Mouse (Mus musculus): Measurements from ENCODE around the gene Nme6.
"Not testable (repeated sequence)": the region's sequence is repeated elsewhere in the genome, so short reads cannot be mapped to it uniquely, and the experiment has no call there.

Gene Nme6

DNA sequence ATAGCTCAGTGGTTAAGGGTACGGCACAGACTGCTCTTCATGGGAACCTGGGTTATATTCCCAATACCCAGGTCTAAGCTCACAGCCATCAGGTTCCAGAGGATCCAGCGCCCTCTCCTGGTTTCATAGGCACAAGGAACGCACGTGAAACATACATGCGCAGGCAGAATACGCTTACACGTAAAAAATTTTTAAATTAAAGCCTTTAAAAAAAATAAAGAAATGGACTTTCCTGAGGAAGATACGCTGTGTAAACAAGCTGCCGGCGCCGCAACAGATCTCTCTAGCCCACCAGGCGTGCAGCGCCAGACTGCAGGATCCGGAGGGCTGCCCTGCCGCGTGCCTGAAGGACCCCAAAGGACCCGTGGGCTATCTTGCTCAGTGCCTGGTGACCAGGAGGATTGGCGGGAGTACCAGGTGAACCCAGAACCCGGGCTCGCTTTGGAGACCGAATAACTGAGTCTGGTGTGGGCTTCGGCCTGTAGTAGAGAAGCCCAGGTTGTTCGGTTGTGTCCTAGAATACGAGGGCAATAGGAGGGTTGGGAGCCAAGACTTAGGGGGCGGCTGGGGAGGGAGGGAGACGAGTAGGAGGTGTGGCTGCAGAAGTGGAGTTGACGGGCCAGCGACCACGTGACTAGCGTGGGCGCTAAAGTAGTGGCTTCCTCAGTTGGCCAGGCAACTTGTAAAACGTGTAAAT lies at the start of gene Nme6:
Gene Nme6 (plus strand): TSS at position 359 of the 697 bp plus-strand sequence.
- peak; percentile 91 for DNase-seq

DNA sequence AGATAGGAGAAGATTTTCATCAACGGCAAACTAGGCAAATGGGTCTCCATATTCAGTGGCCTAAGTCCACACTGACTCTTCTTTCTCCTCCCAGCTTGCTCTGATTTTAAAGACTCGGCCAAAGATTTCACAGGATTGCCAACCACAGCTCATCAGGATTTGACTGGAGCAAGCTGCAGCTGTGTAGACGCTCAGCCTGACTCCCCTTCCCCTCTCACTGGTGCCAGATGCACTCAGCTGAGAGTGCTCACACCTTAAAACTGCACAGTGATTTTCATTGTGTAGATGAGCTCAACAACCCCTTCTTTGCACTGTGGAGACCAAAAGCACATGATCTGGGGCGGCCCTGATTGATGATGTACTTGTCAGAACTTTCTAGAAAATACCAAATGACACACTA lies 42.0 kb upstream of the Nme6 start, which contains the start of gene Fbxw27:
Gene Fbxw27 (minus strand): TSS at position 101 of the 400 bp plus-strand sequence.
- not testable (repeated sequence) for DNase-seq

- DNase-seq, result no peak
These were observed 37.3 kb upstream of the Nme6 start for GRCm38 (mm10) chr9:109795221-109795620.

GRCm38 (mm10) chr9:109795811-109796210 lies 36.7 kb upstream of the Nme6 start:
- DNase-seq, result no peak

GRCm38 (mm10) chr9:109798051-109798450 lies 34.5 kb upstream of the Nme6 start:
- DNase-seq, result peak in 1 of 2 experiments; percentile 25

DNA sequence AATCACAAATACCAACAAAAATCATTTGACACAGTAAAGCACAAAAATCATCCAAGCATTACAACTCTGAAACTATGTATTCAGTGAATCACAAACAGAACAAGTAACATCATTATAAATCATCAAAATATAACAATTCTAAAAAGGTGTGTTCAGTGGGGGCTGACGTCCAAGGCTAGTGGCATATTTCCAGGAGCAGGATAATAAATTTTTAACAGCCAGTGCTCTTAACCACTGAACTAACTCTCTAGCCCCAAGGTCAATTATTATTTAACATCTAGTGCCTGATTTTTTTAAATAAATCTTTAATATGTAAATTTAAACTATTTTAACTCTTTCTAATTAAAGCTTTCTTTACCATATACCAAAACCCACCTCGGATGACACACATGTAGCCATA lies 27.0 kb upstream of the Nme6 start:
- peak in 1 of 2 experiments; percentile 4 for DNase-seq

GRCm38 (mm10) chr9:109806260-109806659 lies 26.3 kb upstream of the Nme6 start:
- no peak for DNase-seq

- DNase-seq, result no peak
These were observed 25.8 kb upstream of the Nme6 start for GRCm38 (mm10) chr9:109806695-109807293.

GRCm38 (mm10) chr9:109807898-109808297 lies 24.7 kb upstream of the Nme6 start:
- no peak for DNase-seq

- DNase-seq, result no peak
These were observed 20.6 kb upstream of the Nme6 start, which contains the start of gene Spink8 for GRCm38 (mm10) chr9:109811980-109812379. Gene Spink8 (plus strand): TSS chr9:109812280.

DNA sequence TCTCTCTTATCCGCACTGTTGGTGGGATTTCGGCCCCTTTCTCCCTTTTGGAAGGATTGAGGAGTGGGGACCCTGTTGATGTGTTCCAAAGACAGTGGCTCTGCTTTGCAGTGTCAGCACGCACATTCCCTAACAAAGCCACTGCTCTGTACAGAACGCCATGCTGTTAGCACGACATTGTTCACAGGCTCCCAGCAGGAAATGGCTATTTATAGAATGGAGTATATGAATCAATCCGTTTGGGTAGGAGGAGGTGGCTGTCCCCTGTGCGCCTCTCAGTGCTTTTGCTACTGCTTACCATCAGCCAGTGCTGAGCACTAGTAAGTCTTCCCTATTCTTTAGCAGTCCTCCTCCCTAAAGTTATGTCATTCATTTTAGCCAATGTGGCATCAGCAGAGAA lies 19.1 kb upstream of the Nme6 start:
- DNase-seq, result no peak

GRCm38 (mm10) chr9:109816341-109816740 lies 16.2 kb upstream of the Nme6 start:
- no peak for DNase-seq

DNA sequence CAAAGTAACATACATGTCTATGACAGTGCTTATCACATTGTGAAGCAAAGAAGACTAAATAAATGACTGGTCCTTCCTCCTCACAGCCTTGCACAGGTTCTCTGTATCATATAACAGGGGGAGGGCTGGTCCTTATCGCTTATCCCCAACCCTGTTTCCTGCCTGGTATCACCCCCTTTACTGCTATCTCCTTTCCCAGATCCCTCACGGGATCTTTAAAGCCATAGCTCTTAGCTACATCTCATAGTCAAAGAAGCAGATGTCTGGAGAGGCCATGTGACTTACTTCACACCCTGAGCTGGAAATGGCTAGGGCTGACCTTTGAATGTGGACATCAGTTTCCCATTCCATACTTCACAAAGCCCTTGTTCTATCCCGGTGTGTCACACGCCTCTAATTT lies 6.8 kb upstream of the Nme6 start:
- no peak for DNase-seq

- no peak for DNase-seq
These were observed 6.4 kb upstream of the Nme6 start for GRCm38 (mm10) chr9:109826181-109826580.

DNA sequence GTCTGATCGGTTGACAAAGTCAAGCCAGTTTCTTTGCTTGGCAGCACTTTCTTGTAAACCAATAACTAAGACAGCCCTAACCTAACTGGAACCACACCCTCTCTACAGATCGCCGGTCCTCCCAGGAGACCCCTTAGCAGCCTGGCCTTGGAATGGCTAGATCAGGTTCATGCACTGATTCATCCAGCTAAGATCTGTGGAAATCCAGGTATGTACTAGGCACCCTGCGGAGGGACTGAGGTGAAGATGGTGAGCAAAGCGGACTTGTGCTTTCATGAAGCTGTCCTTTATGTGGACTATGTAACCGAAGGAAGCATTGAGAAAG lies 501 bp downstream of the Nme6 start:
- no peak for DNase-seq

- peak; percentile 6 to 51 for DNase-seq
These were observed 16.8 kb downstream of the Nme6 start, which contains the start of gene Camp for GRCm38 (mm10) chr9:109849312-109849758. Gene Camp (minus strand): TSS chr9:109849617.

- DNase-seq, result no peak
These were observed 17.6 kb downstream of the Nme6 start for GRCm38 (mm10) chr9:109850099-109850498.

- no peak for DNase-seq
These were observed 21.8 kb downstream of the Nme6 start for GRCm38 (mm10) chr9:109854341-109854740.

GRCm38 (mm10) chr9:109855947-109856346 lies 23.4 kb downstream of the Nme6 start:
- DNase-seq, result no peak

- DNase-seq, result peak; percentile 75 to 86
These were observed 30.0 kb downstream of the Nme6 start for GRCm38 (mm10) chr9:109862397-109863044.

- DNase-seq, result no peak
These were observed 30.5 kb downstream of the Nme6 start for GRCm38 (mm10) chr9:109863085-109863484.

DNA sequence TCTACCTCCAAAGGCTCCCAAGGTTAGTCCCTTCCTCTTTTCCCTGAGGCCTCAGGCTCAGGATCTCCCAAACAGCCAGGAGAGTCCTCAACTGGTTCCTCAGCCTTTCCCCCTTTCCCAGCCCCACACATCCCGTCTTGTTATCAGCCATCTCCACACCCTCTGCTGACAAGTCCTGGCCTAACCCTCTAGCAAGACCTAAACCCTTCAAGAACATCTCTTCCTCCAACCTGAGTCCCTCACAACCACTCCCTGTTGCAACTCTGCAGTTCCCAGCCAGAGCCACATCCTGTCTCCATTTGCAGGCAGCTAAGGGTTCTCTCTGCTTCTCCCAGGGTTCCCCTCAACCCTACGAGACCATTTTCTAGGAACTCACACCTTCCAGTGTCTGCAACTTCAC lies 33.7 kb downstream of the Nme6 start:
- no peak for DNase-seq

DNA sequence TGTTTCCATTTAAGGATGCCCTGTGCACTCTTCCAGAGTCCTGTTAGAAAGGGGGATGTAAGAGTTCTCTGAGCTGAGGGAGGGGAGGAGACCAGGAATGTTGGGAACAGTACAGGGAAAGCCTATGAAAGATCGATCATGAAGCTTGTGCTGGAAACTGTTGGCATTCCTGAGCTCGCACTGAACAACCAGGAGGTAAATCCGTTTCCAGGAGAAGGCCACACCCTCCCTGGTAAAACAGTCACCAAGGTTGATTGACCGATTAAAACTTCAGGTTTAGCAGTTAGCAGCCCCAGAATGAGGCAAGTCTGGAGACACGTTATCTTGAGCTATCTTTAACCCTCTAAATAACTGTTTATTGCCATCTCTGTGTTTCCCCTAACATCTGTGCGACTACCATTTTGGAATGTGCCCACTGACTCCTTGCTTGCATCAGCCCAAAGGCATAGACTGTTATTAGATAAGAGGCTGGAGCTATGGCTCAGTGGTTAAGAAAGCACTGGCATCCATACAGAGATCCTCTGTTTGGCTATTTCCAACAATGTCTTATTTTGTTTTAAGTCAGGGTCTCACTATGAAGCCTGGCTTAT lies 38.5 kb downstream of the Nme6 start:
- DNase-seq, result peak; percentile 43 to 47

Data from kidney, postnatal 25 days (tissue).